Mouse (Mus musculus): ENCODE results near the gene Gm30191. TPM values are rescaled to one million over a fixed set of nuclear protein-coding genes. Genes with fewer than 3 reads are reported as not detected.
A peak's percentile ranks its signal among the peaks of the same experiment; 100 is the strongest.

The Gm30191 gene
- polyA plus RNA-seq (2015; fragmentation: Nextera tagmentation; extraction: Ambion mirVana): not detected in 2 replicates

DNA sequence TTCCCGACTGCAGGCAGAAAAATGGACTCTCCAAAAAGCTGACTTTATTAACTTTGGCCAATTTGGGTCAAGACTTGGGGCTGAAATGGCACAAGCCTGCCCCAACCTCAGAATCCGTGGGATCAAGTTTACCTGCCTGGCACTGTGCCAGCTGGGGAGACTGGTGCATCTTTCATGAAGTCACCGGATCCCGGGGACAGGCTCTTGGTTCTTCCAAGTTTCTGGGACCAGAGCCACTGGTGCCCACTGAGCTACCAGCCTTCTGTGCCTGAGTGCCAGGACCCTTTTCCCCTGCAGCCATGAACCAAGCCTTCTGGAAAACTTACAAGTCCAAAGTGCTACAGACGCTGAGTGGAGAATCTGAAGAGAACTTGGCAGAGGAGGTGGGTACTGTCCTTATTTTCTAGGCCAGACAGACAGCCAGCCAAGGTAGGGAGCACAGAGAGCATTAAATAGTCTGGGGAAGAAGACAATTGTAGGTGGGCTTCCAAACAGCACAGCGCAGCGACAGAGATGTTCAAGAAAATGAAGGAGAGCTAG lies at the start of gene Gm30191:
TSS of gene Gm30191 (plus strand) at position 217 of the 540 bp plus-strand sequence.
- H3K4me1 ChIP-seq: peaks cover 48% of the 10 kb centered on the region

DNA sequence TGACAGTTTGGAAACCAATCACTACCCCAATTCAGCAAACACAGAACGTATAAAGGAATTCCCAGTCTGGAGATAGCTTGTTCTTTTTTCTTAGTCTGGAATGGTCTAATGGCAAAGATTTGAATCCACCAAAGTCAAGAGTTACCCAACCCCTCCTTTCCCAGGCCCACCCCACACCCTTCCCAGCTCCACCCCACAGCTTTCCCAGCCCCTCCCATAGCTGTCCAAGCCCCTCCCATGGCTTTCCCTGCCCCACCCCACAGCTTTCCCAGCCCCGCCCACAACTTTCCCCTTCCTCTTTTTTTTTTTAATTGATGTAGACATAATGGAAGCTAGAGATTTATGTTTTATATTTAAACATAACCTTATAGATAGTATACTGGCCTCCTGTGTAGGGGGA lies 47.4 kb upstream of the Gm30191 start:
- no peak for ATAC-seq (replicated peaks)
- no peak overlapping the region for H3K27ac ChIP-seq (replicated peaks)
- no peak overlapping the region for H3K4me3 ChIP-seq
- no peaks in the 10 kb centered on the region for H3K27me3 ChIP-seq
- 73% methylated on average over 2 of the region's 2 CpGs for WGBS
- no peaks in the 10 kb centered on the region for H3K9me3 ChIP-seq
- no peak overlapping the region for H3K4me2 ChIP-seq (replicated peaks)
- no peaks in the 10 kb centered on the region for H3K36me3 ChIP-seq
- H3K9ac ChIP-seq (replicated peaks): no peak overlapping the region
- H3K4me1 ChIP-seq: no peaks in the 10 kb centered on the region

More for the DNA sequence above, at the start of gene Gm30191:
- Histone ChIP-seq H3K27me3 (peaks cover 47% of the 10 kb centered on the region), H3K36me3 (no peaks in the 10 kb centered on the region), H3K9me3 (no peaks in the 10 kb centered on the region), H3K4me2 (replicated peaks) (peak within 1 kb of the TSS; percentile 97), H3K9ac (replicated peaks) (peak within 1 kb of the TSS; percentile 88; the same call in 1 of the 2 replicates), H3K27ac (replicated peaks) (no peak within 1 kb of the TSS; the same call in 1 of the 2 replicates), H3K4me3 (peak within 1 kb of the TSS; percentile 84)
- no peak for ATAC-seq (replicated peaks)
- WGBS: 72% methylated on average over 7 of the region's 7 CpGs

DNA sequence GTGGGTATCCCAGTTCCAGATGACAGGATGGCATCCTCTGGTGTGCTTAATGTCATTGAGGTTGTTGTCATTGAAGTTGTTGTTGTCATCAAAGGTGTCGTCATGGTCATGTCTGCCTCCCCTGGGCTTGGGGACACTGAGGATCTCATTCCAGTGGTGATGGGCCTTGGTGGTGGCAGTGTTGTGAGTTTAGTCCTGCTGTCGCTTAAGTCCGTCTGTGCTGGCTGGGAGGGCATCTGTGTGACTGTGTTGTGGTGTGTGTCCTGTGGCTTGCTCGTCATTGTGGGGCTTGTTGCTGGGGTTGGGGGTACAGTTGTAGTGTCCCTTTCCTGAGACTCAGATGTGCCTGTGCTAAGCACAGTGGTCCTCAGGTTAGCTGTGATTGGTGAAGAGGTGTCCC lies 43.8 kb upstream of the Gm30191 start, which contains the start of gene Gm7534:
TSS of gene Gm7534 (minus strand) at position 101 of the 400 bp plus-strand sequence.
- Histone ChIP-seq H3K9me3 (no peaks in the 10 kb centered on the region), H3K4me2 (replicated peaks) (no peak within 1 kb of the TSS), H3K27ac (replicated peaks) (no peak within 1 kb of the TSS), H3K4me3 (no peak within 1 kb of the TSS), H3K4me1 (no peaks in the 10 kb centered on the region), H3K9ac (replicated peaks) (no peak within 1 kb of the TSS), H3K27me3 (no peaks in the 10 kb centered on the region), H3K36me3 (no peaks in the 10 kb centered on the region)
- ATAC-seq (replicated peaks): no peak
- WGBS: 89% methylated on average over 4 of the region's 4 CpGs

DNA sequence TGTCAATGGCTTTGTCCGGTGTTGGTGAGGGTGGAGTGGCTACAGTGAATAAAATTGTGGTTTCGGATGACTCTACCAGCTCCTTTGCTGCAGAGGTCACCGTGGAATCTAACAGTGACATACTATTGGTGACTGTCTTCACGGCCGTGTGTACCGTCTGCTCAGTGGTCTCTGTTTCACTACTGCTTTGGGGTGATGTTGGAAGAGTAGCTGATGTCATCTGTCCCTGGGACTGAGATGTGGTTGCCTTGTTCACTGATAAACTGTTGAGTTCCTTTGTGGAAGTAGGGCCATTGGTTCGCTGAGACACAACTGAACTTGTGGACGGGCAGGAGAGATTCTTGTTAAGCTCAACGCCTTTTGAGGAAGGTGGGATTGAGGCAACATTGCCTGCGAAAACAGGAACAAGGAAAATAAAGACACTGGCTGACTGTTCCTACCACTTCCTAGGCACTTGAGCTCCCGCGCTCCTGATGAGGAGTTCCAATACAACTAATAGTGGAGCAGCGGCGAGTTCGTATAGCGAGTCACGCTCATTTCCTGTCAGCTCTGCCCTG lies 43.3 kb upstream of the Gm30191 start:
- H3K27ac ChIP-seq (replicated peaks): no peak overlapping the region
- 93% methylated on average over 17 of the region's 17 CpGs for WGBS
- H3K4me1 ChIP-seq: no peaks in the 10 kb centered on the region
- H3K36me3 ChIP-seq: no peaks in the 10 kb centered on the region
- H3K9me3 ChIP-seq: no peaks in the 10 kb centered on the region
- no peak overlapping the region for H3K4me2 ChIP-seq (replicated peaks)
- H3K9ac ChIP-seq (replicated peaks): no peak overlapping the region
- ATAC-seq (replicated peaks): no peak
- H3K4me3 ChIP-seq: no peak overlapping the region
- no peaks in the 10 kb centered on the region for H3K27me3 ChIP-seq

DNA sequence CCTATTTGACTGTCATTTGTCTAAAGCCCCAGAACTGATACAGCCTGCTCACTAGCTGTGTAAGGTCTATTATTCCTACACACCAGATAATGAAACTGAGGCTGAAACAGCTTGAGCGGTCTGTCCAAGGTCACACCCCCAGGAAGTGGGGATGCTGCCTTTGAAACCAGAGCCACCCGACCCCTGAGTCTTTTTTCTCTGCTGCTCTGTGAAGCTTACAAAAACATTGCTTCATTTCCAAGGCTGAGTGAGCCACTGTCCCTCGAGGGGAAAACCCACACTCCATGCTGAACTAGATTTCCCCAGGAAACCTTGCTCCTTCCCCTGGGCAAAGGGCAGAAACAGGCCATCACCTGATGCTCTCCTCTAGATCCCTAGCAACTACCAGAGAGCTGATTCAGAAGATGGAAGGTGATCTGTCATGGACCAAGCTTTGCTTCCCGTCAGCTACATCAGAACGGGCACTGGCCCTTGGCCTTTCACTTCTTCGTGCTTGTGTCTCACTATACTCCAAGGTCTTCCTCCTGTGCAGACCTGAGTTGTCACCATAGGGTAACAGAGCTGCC lies 40.2 kb upstream of the Gm30191 start:
- no peaks in the 10 kb centered on the region for H3K4me1 ChIP-seq
- H3K36me3 ChIP-seq: no peaks in the 10 kb centered on the region
- H3K4me3 ChIP-seq: no peak overlapping the region
- H3K27me3 ChIP-seq: no peaks in the 10 kb centered on the region
- no peak overlapping the region for H3K9ac ChIP-seq (replicated peaks)
- WGBS: 74% methylated on average over 6 of the region's 6 CpGs
- ATAC-seq (replicated peaks): no peak
- H3K27ac ChIP-seq (replicated peaks): no peak overlapping the region
- no peaks in the 10 kb centered on the region for H3K9me3 ChIP-seq
- no peak overlapping the region for H3K4me2 ChIP-seq (replicated peaks)

DNA sequence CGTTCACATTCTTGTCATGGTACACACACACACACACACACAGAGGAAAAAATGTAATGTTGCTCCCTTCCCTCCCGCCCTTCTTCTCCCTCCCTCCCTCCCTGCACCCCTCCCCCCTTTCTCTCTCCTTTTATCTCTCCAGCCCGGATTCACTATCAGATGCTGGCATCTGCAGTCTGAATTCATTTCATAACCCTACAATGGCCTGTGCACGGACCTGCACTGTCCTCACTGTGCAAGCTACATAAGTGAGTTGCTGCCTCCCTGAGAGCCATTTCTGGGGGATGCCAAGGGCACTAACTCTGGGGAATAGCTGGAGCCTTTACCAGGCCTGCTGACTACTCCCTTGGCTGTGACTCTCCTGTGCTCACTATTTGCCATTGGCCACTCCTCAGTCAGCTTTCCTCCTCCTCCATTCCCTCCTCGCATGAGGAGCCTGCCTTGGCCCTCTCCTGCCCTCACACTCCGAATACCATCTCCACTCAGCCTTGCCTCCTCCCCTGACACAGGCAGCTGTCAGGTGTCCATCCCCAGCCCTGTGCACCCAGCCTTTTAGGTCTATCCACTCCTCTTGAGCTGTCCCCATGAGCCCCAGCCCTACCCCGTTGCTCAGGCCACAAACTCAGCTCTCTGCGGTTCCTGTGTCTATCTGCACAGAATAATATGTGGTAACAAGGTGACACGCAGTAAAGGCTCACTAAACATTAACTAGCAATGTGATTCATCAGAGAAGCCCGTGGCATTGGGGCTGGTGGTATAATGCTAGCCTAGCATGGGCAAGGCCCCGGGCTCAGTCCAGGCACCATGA lies 23.7 kb upstream of the Gm30191 start:
- ATAC-seq (replicated peaks): no peak
- Histone ChIP-seq H3K4me3 (no peak overlapping the region), H3K4me2 (replicated peaks) (no peak overlapping the region), H3K36me3 (no peaks in the 10 kb centered on the region), H3K27ac (replicated peaks) (no peak overlapping the region), H3K27me3 (no peaks in the 10 kb centered on the region), H3K9ac (replicated peaks) (no peak overlapping the region), H3K9me3 (no peaks in the 10 kb centered on the region), H3K4me1 (no peaks in the 10 kb centered on the region)
- 74% methylated on average over 11 of the region's 11 CpGs for WGBS

DNA sequence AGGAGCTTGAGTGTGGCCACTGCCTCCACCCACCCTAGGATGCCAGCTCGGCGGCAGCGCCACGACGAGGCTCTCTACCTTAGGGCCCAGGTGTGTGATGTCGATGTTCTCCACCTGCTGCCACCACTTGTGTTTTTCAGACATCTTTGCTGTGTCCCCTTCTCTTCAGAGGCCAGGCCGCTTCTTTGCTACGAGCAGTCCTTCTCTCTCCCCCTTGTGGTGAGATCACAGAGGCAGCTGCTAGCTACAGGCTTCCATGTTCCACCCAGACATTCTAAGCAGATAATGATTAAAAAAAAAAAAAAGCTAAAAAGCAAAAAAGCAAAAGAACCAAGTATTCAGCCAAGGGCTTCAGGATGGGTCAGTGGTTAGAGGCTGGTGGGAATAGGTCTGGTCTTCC lies 19.5 kb upstream of the Gm30191 start, which contains the start of gene Catsper4:
TSS of gene Catsper4 (minus strand) at position 190 of the 400 bp plus-strand sequence.
- Histone ChIP-seq H3K9ac (replicated peaks) (no peak within 1 kb of the TSS), H3K36me3 (no peaks in the 10 kb centered on the region), H3K4me1 (no peaks in the 10 kb centered on the region), H3K27ac (replicated peaks) (no peak within 1 kb of the TSS), H3K4me2 (replicated peaks) (no peak within 1 kb of the TSS), H3K9me3 (no peaks in the 10 kb centered on the region), H3K4me3 (no peak within 1 kb of the TSS), H3K27me3 (no peaks in the 10 kb centered on the region)
- 79% methylated on average over 8 of the region's 8 CpGs for WGBS
- no peak for ATAC-seq (replicated peaks)

DNA sequence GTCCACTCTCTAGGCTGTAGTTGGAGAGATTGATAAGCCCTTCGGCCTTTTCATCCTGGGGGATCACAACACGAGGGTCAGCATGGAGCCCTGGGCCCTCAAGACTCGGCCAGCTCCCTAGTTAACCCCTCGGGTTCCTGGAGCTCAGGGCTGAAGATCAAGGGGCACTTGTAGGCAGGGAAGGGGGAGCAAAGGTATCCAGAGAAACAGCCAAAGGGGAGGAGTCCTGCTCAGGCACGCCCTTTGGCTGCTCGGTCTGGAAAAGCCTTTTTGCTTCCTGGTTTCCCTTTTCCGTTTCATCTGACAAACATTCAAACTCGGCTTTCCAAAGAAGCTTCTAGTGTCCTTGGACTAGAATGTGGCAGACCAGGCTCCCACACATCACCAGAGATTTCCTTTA lies 16.3 kb upstream of the Gm30191 start:
- ATAC-seq (replicated peaks): no peak
- H3K36me3 ChIP-seq: no peaks in the 10 kb centered on the region
- H3K9me3 ChIP-seq: no peaks in the 10 kb centered on the region
- no peak overlapping the region for H3K27ac ChIP-seq (replicated peaks)
- WGBS: 45% methylated on average over 8 of the region's 8 CpGs
- no peak overlapping the region for H3K9ac ChIP-seq (replicated peaks)
- no peak overlapping the region for H3K4me2 ChIP-seq (replicated peaks)
- H3K27me3 ChIP-seq: no peaks in the 10 kb centered on the region
- H3K4me3 ChIP-seq: no peak overlapping the region
- H3K4me1 ChIP-seq: no peaks in the 10 kb centered on the region

DNA sequence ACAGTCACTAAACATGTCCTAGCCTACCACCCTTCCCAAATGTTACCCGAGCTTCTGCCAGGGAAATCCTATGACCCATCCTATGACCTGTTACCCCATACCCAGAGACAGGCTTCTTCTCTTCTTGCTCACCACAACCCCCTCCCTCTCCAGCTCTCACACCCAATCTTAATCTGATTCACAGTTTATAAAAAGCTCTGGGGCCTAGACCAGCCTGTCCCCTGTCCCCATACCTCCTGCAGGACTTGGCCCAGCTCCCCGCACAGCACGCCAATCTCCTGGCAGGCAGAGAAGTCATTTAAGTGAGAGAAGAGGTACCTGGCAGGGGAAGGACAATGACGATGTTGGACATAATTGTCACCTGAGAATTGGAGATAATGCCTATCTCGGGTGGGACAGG lies 11.9 kb upstream of the Gm30191 start:
- no peak for ATAC-seq (replicated peaks)
- no peak overlapping the region for H3K4me2 ChIP-seq (replicated peaks)
- no peaks in the 10 kb centered on the region for H3K36me3 ChIP-seq
- no peak overlapping the region for H3K4me3 ChIP-seq
- H3K27me3 ChIP-seq: peaks cover 9% of the 10 kb centered on the region; the same call in 1 of the 2 replicates
- 78% methylated on average over 5 of the region's 5 CpGs for WGBS
- H3K9ac ChIP-seq (replicated peaks): no peak overlapping the region
- H3K27ac ChIP-seq (replicated peaks): no peak overlapping the region
- H3K4me1 ChIP-seq: 0 out of 2 replicates have a peak, but pooled peaks cover 3% of the 10 kb centered on the region
- no peaks in the 10 kb centered on the region for H3K9me3 ChIP-seq

DNA sequence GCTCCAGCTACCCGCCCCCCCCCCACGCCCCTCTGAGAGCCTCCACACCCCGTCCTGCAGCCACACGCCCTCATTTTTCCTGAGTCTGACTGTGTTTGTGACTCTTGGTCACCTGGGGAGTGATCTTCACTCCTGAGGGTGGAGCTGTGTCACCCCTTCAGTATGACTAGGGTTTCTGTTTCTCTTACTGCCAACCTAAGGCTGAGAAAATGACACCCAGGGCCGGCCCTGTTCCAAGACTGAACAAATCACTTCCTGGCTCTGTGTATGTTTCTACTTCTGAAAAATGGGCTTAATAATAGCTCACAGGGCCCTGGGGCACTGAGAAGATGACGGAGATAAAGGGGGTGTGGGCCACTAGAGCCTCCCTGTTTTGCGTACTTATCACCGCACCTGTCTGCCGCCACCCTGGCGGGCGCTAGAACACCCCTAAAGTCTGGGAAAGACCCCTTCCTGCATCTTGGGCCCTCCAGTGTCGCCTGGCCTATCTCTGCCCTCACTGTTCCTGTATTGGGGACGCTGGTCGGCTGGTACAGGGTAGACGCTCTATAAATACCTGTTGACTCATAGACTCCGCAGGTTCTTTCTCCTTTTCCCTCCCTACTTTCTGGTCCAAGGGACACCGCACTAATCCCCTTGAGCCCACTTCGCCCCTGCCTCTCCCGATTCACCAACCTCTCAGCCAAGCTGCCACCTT lies 9.0 kb upstream of the Gm30191 start:
- Histone ChIP-seq H3K4me1 (0 out of 2 replicates have a peak, but pooled peaks cover 3% of the 10 kb centered on the region), H3K4me3 (no peak overlapping the region), H3K9ac (replicated peaks) (no peak overlapping the region), H3K27ac (replicated peaks) (no peak overlapping the region), H3K9me3 (no peaks in the 10 kb centered on the region), H3K36me3 (no peaks in the 10 kb centered on the region), H3K4me2 (replicated peaks) (no peak overlapping the region), H3K27me3 (peaks cover 9% of the 10 kb centered on the region; the same call in 1 of the 2 replicates)
- no peak for ATAC-seq (replicated peaks)
- 22% methylated on average over 19 of the region's 19 CpGs for WGBS

DNA sequence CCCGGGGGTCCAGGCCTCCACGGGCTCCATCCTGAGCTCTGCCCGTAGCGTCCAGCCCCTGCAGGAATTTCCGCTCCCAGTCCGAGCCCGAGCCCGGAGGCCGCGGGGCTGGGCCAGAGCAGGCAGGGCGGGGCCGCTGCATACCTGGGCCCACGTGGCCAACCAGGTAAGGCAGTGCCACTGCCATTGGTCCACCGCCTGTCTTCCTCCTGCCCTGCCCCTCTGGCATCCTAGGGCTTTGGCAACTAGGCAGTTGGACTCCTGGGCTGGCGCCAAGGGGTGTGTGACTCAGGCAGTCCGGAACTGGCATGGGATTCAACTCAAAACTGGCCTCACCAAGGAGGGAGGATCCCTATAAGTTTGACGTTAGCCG lies 8.5 kb upstream of the Gm30191 start, which contains the start of gene Cnksr1:
TSS of gene Cnksr1 (minus strand) at position 121 of the 373 bp plus-strand sequence.
- WGBS: 1% methylated on average over 18 of the region's 18 CpGs
- no peak within 1 kb of the TSS for H3K27ac ChIP-seq (replicated peaks)

More for the DNA sequence above, 8.5 kb upstream of the Gm30191 start, which contains the start of gene Cnksr1:
- no peak within 1 kb of the TSS for H3K4me2 ChIP-seq (replicated peaks)
- ATAC-seq (replicated peaks): no peak
- no peak within 1 kb of the TSS for H3K4me3 ChIP-seq
- 0 out of 2 replicates have a peak, but pooled peaks cover 3% of the 10 kb centered on the region for H3K4me1 ChIP-seq
- no peak within 1 kb of the TSS for H3K9ac ChIP-seq (replicated peaks)
- no peaks in the 10 kb centered on the region for H3K36me3 ChIP-seq
- no peaks in the 10 kb centered on the region for H3K9me3 ChIP-seq
- H3K27me3 ChIP-seq: peaks cover 9% of the 10 kb centered on the region; the same call in 1 of the 2 replicates
